Mouse (Mus musculus): ENCODE results near the gene Psmb3.

DNA sequence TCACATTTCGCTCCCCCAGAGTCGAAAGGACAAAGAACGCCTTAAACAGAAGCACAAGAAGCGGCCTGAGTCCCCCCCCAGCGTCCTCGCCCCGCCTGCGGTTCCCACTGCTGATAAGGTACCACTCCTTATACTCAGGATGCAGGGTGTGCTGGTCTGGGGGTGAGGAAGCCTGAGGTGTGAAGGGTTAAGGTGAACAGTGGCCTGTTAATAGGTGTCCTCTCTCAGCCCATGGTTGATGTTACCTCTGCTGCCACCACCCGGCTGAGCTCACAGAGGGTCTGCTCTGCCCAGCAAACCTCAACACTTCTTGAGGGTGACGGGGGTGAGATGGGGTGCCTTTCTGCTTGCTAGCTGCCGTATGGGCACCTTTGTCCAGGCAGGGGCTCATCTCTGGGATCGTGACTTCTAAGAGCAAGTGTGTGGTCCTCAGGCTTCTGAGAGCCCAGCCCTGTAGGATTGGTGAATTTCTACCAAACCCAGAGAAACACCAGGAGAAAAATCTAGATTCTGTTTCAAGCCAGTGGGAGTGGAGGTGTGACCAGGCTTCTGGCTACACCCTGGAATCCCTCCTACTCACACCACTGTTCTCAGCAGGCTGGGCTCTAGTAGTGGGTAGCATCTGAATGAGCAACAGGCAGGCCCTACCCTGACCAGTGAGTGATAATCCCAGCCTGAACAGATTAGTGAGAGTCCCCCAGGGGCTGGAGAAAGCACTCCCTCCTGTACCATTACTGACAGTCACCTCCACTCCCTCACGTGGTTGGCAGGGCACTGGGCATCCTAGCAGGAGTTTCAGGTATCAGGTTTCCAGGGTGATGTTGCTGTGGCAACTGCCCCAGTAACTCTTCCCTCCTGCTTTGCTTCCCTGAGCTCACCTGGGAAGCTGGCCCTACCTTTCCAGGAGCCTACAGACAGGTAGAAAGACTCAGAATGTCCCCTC lies 32.7 kb upstream of the Psmb3 start:
- TF ChIP-seq POU5F1 (IDR thresholded peaks at IDR 0.05; ENCODE audit: borderline replicate concordance, low read length) (no peak), CTCF (conservative IDR thresholded peaks at IDR 0.05; ENCODE audit: low read length) (no peak), NANOG (IDR thresholded peaks at IDR 0.05; ENCODE audit: borderline replicate concordance, low read length) (no peak)
